Mouse (Mus musculus): ENCODE results near the gene Pus3. TPM values are rescaled to one million over a fixed set of nuclear protein-coding genes. Genes with fewer than 3 reads are reported as not detected.

Pus3 gene
- polyA plus RNA-seq (2012) = 0.04 and 0.07 TPM in 2 replicates

- peaks cover 48% of the 10 kb centered on the region for H3K27me3 ChIP-seq (ENCODE audit: control insufficient read depth)
- H3K4me3 ChIP-seq (replicated peaks) = peak within 1 kb of the TSS; percentile 81
- TF ChIP-seq TAL1 (IDR thresholded peaks at IDR 0.05; ENCODE audit: low read length) (no peak), GATA1 (IDR thresholded peaks at IDR 0.05; ENCODE audit: low read length) (no peak)
- peaks cover 32% of the 10 kb centered on the region for H3K36me3 ChIP-seq (ENCODE audit: control insufficient read depth)
- H3K4me1 ChIP-seq (ENCODE audit: control insufficient read depth) = peaks cover 27% of the 10 kb centered on the region
- H3K9me3 ChIP-seq (ENCODE audit: control insufficient read depth, low read length) = peaks cover 7% of the 10 kb centered on the region; the same call in 1 of the 2 replicates
Observed at GRCm38 (mm10) chr9:35558257-35559008, at the start of gene Pus3, which contains the start of gene Ddx25. Gene Pus3, plus strand, starts transcription at chr9:35558595. Gene Ddx25, minus strand, starts transcription at chr9:35558528.

GRCm38 (mm10) chr9:35513900-35514299 is 44.5 kb upstream of the Pus3 start:
- Histone ChIP-seq H3K4me3 (replicated peaks) (no peak overlapping the region), H3K27me3 (ENCODE audit: control insufficient read depth) (no peaks in the 10 kb centered on the region), H3K36me3 (ENCODE audit: control insufficient read depth) (no peaks in the 10 kb centered on the region), H3K4me1 (ENCODE audit: control insufficient read depth) (no peaks in the 10 kb centered on the region), H3K9me3 (ENCODE audit: control insufficient read depth, low read length) (no peaks in the 10 kb centered on the region)
- TF ChIP-seq TAL1 (IDR thresholded peaks at IDR 0.05; ENCODE audit: low read length) (no peak), GATA1 (IDR thresholded peaks at IDR 0.05; ENCODE audit: low read length) (no peak)

- H3K4me1 ChIP-seq (ENCODE audit: control insufficient read depth) = no peaks in the 10 kb centered on the region
- no peaks in the 10 kb centered on the region for H3K9me3 ChIP-seq (ENCODE audit: control insufficient read depth, low read length)
- H3K27me3 ChIP-seq (ENCODE audit: control insufficient read depth) = no peaks in the 10 kb centered on the region
- H3K36me3 ChIP-seq (ENCODE audit: control insufficient read depth) = no peaks in the 10 kb centered on the region
- no peak overlapping the region for H3K4me3 ChIP-seq (replicated peaks)
- TF ChIP-seq TAL1 (IDR thresholded peaks at IDR 0.05; ENCODE audit: low read length) = no peak
- no peak for TF ChIP-seq GATA1 (IDR thresholded peaks at IDR 0.05; ENCODE audit: low read length)
Observed at GRCm38 (mm10) chr9:35516182-35516581, 42.2 kb upstream of the Pus3 start.

- H3K27me3 ChIP-seq (ENCODE audit: control insufficient read depth) = no peaks in the 10 kb centered on the region
- no peaks in the 10 kb centered on the region for H3K36me3 ChIP-seq (ENCODE audit: control insufficient read depth)
- TF ChIP-seq TAL1 (IDR thresholded peaks at IDR 0.05; ENCODE audit: low read length) = no peak
- no peak for TF ChIP-seq GATA1 (IDR thresholded peaks at IDR 0.05; ENCODE audit: low read length)
- no peak overlapping the region for H3K4me3 ChIP-seq (replicated peaks)
- H3K4me1 ChIP-seq (ENCODE audit: control insufficient read depth) = no peaks in the 10 kb centered on the region
- no peaks in the 10 kb centered on the region for H3K9me3 ChIP-seq (ENCODE audit: control insufficient read depth, low read length)
Observed at GRCm38 (mm10) chr9:35516711-35517110, 41.7 kb upstream of the Pus3 start.

GRCm38 (mm10) chr9:35518169-35518568 is 40.2 kb upstream of the Pus3 start, which contains the start of gene Gm1113:
Gene Gm1113, minus strand, starts transcription at chr9:35518269.
- Histone ChIP-seq H3K4me1 (ENCODE audit: control insufficient read depth) (no peaks in the 10 kb centered on the region), H3K36me3 (ENCODE audit: control insufficient read depth) (no peaks in the 10 kb centered on the region), H3K27me3 (ENCODE audit: control insufficient read depth) (no peaks in the 10 kb centered on the region), H3K9me3 (ENCODE audit: control insufficient read depth, low read length) (no peaks in the 10 kb centered on the region), H3K4me3 (replicated peaks) (no peak within 1 kb of the TSS)
- no peak for TF ChIP-seq TAL1 (IDR thresholded peaks at IDR 0.05; ENCODE audit: low read length)
- TF ChIP-seq GATA1 (IDR thresholded peaks at IDR 0.05; ENCODE audit: low read length) = no peak

GRCm38 (mm10) chr9:35520631-35521348 is 37.6 kb upstream of the Pus3 start:
- no peak overlapping the region for H3K4me3 ChIP-seq (replicated peaks)
- H3K27me3 ChIP-seq (ENCODE audit: control insufficient read depth) = no peaks in the 10 kb centered on the region
- no peaks in the 10 kb centered on the region for H3K4me1 ChIP-seq (ENCODE audit: control insufficient read depth)
- no peak for TF ChIP-seq GATA1 (IDR thresholded peaks at IDR 0.05; ENCODE audit: low read length)
- no peak for TF ChIP-seq TAL1 (IDR thresholded peaks at IDR 0.05; ENCODE audit: low read length)
- H3K9me3 ChIP-seq (ENCODE audit: control insufficient read depth, low read length) = no peaks in the 10 kb centered on the region
- H3K36me3 ChIP-seq (ENCODE audit: control insufficient read depth) = no peaks in the 10 kb centered on the region

- no peaks in the 10 kb centered on the region for H3K4me1 ChIP-seq (ENCODE audit: control insufficient read depth)
- no peak overlapping the region for H3K4me3 ChIP-seq (replicated peaks)
- H3K9me3 ChIP-seq (ENCODE audit: control insufficient read depth, low read length) = no peaks in the 10 kb centered on the region
- H3K36me3 ChIP-seq (ENCODE audit: control insufficient read depth) = no peaks in the 10 kb centered on the region
- no peaks in the 10 kb centered on the region for H3K27me3 ChIP-seq (ENCODE audit: control insufficient read depth)
- TF ChIP-seq GATA1 (IDR thresholded peaks at IDR 0.05; ENCODE audit: low read length) (no peak), TAL1 (IDR thresholded peaks at IDR 0.05; ENCODE audit: low read length) (no peak)
Observed at GRCm38 (mm10) chr9:35522241-35522640, 36.2 kb upstream of the Pus3 start.

- Histone ChIP-seq H3K9me3 (ENCODE audit: control insufficient read depth, low read length) (no peaks in the 10 kb centered on the region), H3K4me1 (ENCODE audit: control insufficient read depth) (no peaks in the 10 kb centered on the region), H3K36me3 (ENCODE audit: control insufficient read depth) (no peaks in the 10 kb centered on the region), H3K4me3 (replicated peaks) (no peak overlapping the region), H3K27me3 (ENCODE audit: control insufficient read depth) (no peaks in the 10 kb centered on the region)
- TF ChIP-seq TAL1 (IDR thresholded peaks at IDR 0.05; ENCODE audit: low read length) = no peak
- no peak for TF ChIP-seq GATA1 (IDR thresholded peaks at IDR 0.05; ENCODE audit: low read length)
Observed at GRCm38 (mm10) chr9:35522821-35523515, 35.4 kb upstream of the Pus3 start.

- Histone ChIP-seq H3K4me3 (replicated peaks) (no peak overlapping the region), H3K36me3 (ENCODE audit: control insufficient read depth) (no peaks in the 10 kb centered on the region), H3K4me1 (ENCODE audit: control insufficient read depth) (no peaks in the 10 kb centered on the region), H3K27me3 (ENCODE audit: control insufficient read depth) (no peaks in the 10 kb centered on the region), H3K9me3 (ENCODE audit: control insufficient read depth, low read length) (no peaks in the 10 kb centered on the region)
- TF ChIP-seq GATA1 (IDR thresholded peaks at IDR 0.05; ENCODE audit: low read length) (no peak), TAL1 (IDR thresholded peaks at IDR 0.05; ENCODE audit: low read length) (no peak)
Observed at GRCm38 (mm10) chr9:35523541-35523940, 34.9 kb upstream of the Pus3 start.

Measured in erythroblast, embryonic 14.5 days (primary cell).